Mouse (Mus musculus): Measurements from ENCODE around the gene Adamts4. TPM values are rescaled to one million over a fixed set of nuclear protein-coding genes. Genes with fewer than 3 reads are reported as not detected.

Adamts4 gene
- total and polyA plus RNA-seq, 3 experiments = 0.04 to 0.25 (median 0.09) TPM

DNA sequence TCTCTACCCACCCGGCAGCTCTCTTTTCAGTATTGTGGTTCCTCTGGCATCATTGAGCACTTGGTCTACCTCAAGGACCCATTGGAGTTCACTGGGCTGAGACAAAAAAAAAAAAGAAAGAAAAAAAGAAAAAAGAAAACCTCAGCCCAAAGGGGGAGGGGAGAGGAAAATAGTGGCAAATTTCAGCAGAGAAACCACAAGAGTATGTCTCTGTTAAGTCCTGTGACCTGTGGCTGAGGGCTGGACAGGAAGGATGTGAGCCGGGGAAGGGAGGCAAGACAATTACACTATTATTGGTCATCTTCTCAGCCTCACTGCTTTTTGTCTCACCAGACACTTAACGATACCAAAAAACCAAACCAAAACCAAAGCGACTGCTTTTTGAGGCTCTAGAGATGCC, 18.4 kb upstream of the Adamts4 start (continued):
- no peak for TF ChIP-seq CHD1 (IDR thresholded peaks at IDR 0.05; ENCODE audit: low read depth, low read length)

DNA sequence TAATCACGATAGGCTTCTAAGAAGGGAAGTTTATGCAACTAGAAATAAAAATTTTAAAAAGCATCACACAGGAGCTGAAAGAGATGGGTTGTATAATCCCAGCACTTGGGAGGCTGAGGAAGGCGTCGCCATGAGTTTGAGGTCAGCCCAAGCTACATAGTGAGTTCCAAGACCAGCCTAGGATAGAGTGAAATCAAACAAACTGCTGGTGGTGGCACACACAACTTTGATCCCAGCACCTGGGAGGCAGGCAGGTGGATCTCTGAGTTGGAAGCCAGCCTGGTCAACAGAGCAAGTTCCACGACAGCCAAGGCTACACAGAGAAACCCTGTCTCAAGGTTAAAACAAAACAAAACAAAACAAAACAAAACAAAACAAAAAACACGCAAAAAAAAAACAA, 17.9 kb upstream of the Adamts4 start:
- H3K4me2 ChIP-seq (ENCODE audit: insufficient read depth, low read depth, poor library complexity, severe bottlenecking) = 0 out of 2 replicates have a peak overlapping the region, but pooled peaks have one; percentile 7
- peak overlapping the region in 1 of 3 experiments; percentile 43 for H3K4me3 ChIP-seq (replicated peaks in 1 of 3; ENCODE audit: low read depth in 2 of 3, low read length in 2 of 3, poor library complexity in 1 of 3)
- H3K79me2 ChIP-seq (replicated peaks; ENCODE audit: control insufficient read depth, extremely low read depth, insufficient read depth, poor library complexity, severe bottlenecking) = no peaks in the 10 kb centered on the region
- peaks cover 33 to 46% of the 10 kb centered on the region in 2 experiments for H3K36me3 ChIP-seq (replicated peaks in 1 of 2; ENCODE audit: control insufficient read depth in 1 of 2, insufficient read depth in 1 of 2, low read length in 1 of 2)
- H3K4me1 ChIP-seq (ENCODE audit: control insufficient read depth in 1 of 2, insufficient read depth in 2 of 2) = peaks cover 11 to 62% of the 10 kb centered on the region in 2 experiments
- H3K9me3 ChIP-seq (replicated peaks; ENCODE audit: low read length) = no peaks in the 10 kb centered on the region
- in situ Hi-C loops (cut with MboI; ENCODE audit: low pct_ligation_motif_present, low pct_unique_long_range_greater_than_20kb, low sequenced_read_pairs) = no loop called here
- peak overlapping the region; percentile 26; the same call in 1 of the 2 replicates for H3K27ac ChIP-seq (ENCODE audit: insufficient read depth, low read depth)
- no peaks in the 10 kb centered on the region for H3K27me3 ChIP-seq (replicated peaks)
- dilution Hi-C loops (cut with MboI; ENCODE audit: extremely low pct_ligation_motif_present, extremely low pct_unique_long_range_greater_than_20kb, low sequenced_read_pairs) = no loop called here
- TF ChIP-seq JUND (conservative IDR thresholded peaks at IDR 0.05; ENCODE audit: low read depth, low read length) (no peak), UBTF (IDR thresholded peaks at IDR 0.05; ENCODE audit: low read depth, low read length) (no peak), CHD1 (IDR thresholded peaks at IDR 0.05; ENCODE audit: low read depth, low read length) (no peak), NRF1 (IDR thresholded peaks at IDR 0.05; ENCODE audit: low read depth, low read length) (no peak), CHD2 (IDR thresholded peaks at IDR 0.05; ENCODE audit: low read length) (no peak), MYC (IDR thresholded peaks at IDR 0.05; ENCODE audit: low read depth, low read length) (no peak), MAZ (IDR thresholded peaks at IDR 0.05; ENCODE audit: low read depth, low read length) (no peak), SIN3A (IDR thresholded peaks at IDR 0.05; ENCODE audit: low read length) (no peak), USF1 (IDR thresholded peaks at IDR 0.05; ENCODE audit: low read depth, low read length) (no peak), E2F4 (IDR thresholded peaks at IDR 0.05; ENCODE audit: insufficient replicate concordance, low read depth, low read length) (no peak), MEF2A (IDR thresholded peaks at IDR 0.05; ENCODE audit: borderline replicate concordance, low read depth, low read length) (no peak), PAX5 (IDR thresholded peaks at IDR 0.05; ENCODE audit: low read length) (no peak), USF2 (conservative IDR thresholded peaks at IDR 0.05; ENCODE audit: low read depth, low read length) (no peak)
- no peak for DNase-seq (ENCODE audit: extremely low read depth)
- H3K9ac ChIP-seq (ENCODE audit: insufficient read depth, low read depth) = no peak overlapping the region

DNA sequence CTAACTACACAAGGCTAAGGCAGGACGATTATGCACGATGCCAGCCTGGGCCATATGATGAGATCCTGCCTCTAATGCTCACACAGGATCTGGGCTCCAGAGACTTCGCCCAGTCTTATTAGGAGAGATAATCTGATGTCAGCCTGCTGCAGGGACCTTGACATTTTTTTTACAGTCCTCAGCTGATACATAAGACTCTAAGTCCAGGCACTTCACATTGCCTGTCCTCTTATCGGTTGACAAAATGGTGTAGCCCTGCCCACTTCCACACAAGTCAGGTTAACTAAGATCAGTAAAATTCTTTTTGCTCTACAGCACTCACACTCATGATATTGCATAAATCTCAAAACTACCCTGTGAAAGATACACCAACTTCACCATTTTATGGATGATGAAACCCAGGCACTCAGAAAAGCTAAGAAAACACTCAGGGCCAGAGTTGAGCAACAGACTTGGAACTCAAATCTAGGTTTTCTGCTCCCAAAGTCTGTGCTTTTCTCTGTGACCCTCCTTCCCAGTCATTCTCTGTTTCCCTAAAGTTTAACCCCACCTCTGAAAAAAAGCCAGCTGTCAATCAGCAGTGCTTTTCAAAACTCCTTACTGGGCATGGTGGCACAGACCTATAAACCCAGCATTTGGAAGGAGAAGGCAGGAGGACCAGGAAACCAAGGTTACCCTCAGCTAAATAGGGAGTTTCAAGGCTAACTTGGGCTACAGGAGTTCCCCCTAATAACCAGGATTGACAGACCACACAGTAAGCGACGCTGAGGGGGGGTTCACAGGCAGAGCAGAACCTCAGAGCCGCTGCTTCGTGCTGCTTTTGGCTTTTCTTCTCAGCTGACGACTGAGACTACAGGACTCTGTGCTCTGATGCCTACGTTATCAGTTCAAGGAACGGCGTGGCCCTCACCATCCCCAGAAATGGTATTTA, 17.2 kb upstream of the Adamts4 start:
- Histone ChIP-seq H3K4me3 (replicated peaks in 1 of 3; ENCODE audit: low read depth in 2 of 3, low read length in 2 of 3, poor library complexity in 1 of 3) (peak overlapping the region; percentile 26 to 49 (median 43)), H3K27me3 (replicated peaks) (no peaks in the 10 kb centered on the region), H3K4me2 (ENCODE audit: insufficient read depth, low read depth, poor library complexity, severe bottlenecking) (no peak overlapping the region), H3K9me3 (replicated peaks; ENCODE audit: low read length) (no peaks in the 10 kb centered on the region), H3K79me2 (replicated peaks; ENCODE audit: control insufficient read depth, extremely low read depth, insufficient read depth, poor library complexity, severe bottlenecking) (no peaks in the 10 kb centered on the region), H3K27ac (ENCODE audit: insufficient read depth, low read depth) (no peak overlapping the region), H3K4me1 (ENCODE audit: control insufficient read depth in 1 of 2, insufficient read depth in 2 of 2) (peaks cover 11 to 62% of the 10 kb centered on the region in 2 experiments), H3K9ac (ENCODE audit: insufficient read depth, low read depth) (no peak overlapping the region), H3K36me3 (replicated peaks in 1 of 2; ENCODE audit: control insufficient read depth in 1 of 2, insufficient read depth in 1 of 2, low read length in 1 of 2) (peaks cover 40 to 53% of the 10 kb centered on the region in 2 experiments)
- TF ChIP-seq RCOR1 (conservative IDR thresholded peaks at IDR 0.05; ENCODE audit: low read depth, low read length) = no peak
- TF ChIP-seq TCF12 (IDR thresholded peaks at IDR 0.05; ENCODE audit: low read depth, low read length) = 0 out of 2 replicates have a peak, but pooled peaks have one; percentile 13
- no peak for DNase-seq (ENCODE audit: extremely low read depth)
- in situ Hi-C loops (cut with MboI; ENCODE audit: low pct_ligation_motif_present, low pct_unique_long_range_greater_than_20kb, low sequenced_read_pairs) (no loop called here), dilution Hi-C loops (cut with MboI; ENCODE audit: extremely low pct_ligation_motif_present, extremely low pct_unique_long_range_greater_than_20kb, low sequenced_read_pairs) (no loop called here)
